Mouse (Mus musculus) thymus, postnatal 14 days (tissue): Measurements from ENCODE around the gene Pex10.
"Not testable (repeated sequence)": the region's sequence is repeated elsewhere in the genome, so short reads cannot be mapped to it uniquely, and the experiment has no call there.

Experiments
- DNase-seq: peaks from one replicate; pipeline ENCODE4 v3.0.0; 2021

Pex10 gene

GRCm38 (mm10) chr4:155065970-155066833, 614 bp upstream of the Pex10 start:
- DNase-seq: peak; percentile 84

GRCm38 (mm10) chr4:155068357-155068972, 1.6 kb downstream of the Pex10 start:
- DNase-seq: no peak

GRCm38 (mm10) chr4:155069191-155069590, 2.4 kb downstream of the Pex10 start:
- DNase-seq: peak; percentile 23

GRCm38 (mm10) chr4:155070199-155070598, 3.4 kb downstream of the Pex10 start:
- DNase-seq: no peak

- DNase-seq: no peak
These were observed 4.1 kb downstream of the Pex10 start for GRCm38 (mm10) chr4:155070921-155071320.

GRCm38 (mm10) chr4:155074418-155074817, 7.6 kb downstream of the Pex10 start:
- no peak for DNase-seq

- no peak for DNase-seq
These were observed 8.3 kb downstream of the Pex10 start for GRCm38 (mm10) chr4:155075137-155075536.

GRCm38 (mm10) chr4:155075813-155076212, 9.0 kb downstream of the Pex10 start:
- DNase-seq: no peak

GRCm38 (mm10) chr4:155076677-155077076, 9.9 kb downstream of the Pex10 start:
- DNase-seq: no peak

- DNase-seq: not testable (repeated sequence)
These were observed 12.0 kb downstream of the Pex10 start for GRCm38 (mm10) chr4:155078808-155079207.

GRCm38 (mm10) chr4:155079666-155080065, 12.8 kb downstream of the Pex10 start:
- no peak for DNase-seq

- DNase-seq: no peak
These were observed 16.7 kb downstream of the Pex10 start for GRCm38 (mm10) chr4:155083553-155083952.

GRCm38 (mm10) chr4:155084351-155084750, 17.5 kb downstream of the Pex10 start:
- DNase-seq: no peak

- peak; percentile 37 for DNase-seq
These were observed 18.6 kb downstream of the Pex10 start for GRCm38 (mm10) chr4:155085206-155086107.

GRCm38 (mm10) chr4:155086108-155087024, 19.6 kb downstream of the Pex10 start, which contains the start of the genes Rer1 and Morn1:
Gene Rer1, minus strand, starts transcription at chr4:155086382.
Gene Morn1, plus strand, starts transcription at chr4:155086577.
- DNase-seq: peak; percentile 99

- DNase-seq: no peak
These were observed 22.4 kb downstream of the Pex10 start for GRCm38 (mm10) chr4:155089241-155089640.

GRCm38 (mm10) chr4:155090147-155090546, 23.3 kb downstream of the Pex10 start:
- DNase-seq: no peak

- no peak for DNase-seq
These were observed 24.1 kb downstream of the Pex10 start for GRCm38 (mm10) chr4:155090688-155091449.

GRCm38 (mm10) chr4:155092718-155093430, 26.1 kb downstream of the Pex10 start:
- DNase-seq: no peak

- DNase-seq: no peak
These were observed 26.8 kb downstream of the Pex10 start for GRCm38 (mm10) chr4:155093431-155094149.
